Mouse (Mus musculus): ENCODE results near the gene Sh3bp5.

DNA sequence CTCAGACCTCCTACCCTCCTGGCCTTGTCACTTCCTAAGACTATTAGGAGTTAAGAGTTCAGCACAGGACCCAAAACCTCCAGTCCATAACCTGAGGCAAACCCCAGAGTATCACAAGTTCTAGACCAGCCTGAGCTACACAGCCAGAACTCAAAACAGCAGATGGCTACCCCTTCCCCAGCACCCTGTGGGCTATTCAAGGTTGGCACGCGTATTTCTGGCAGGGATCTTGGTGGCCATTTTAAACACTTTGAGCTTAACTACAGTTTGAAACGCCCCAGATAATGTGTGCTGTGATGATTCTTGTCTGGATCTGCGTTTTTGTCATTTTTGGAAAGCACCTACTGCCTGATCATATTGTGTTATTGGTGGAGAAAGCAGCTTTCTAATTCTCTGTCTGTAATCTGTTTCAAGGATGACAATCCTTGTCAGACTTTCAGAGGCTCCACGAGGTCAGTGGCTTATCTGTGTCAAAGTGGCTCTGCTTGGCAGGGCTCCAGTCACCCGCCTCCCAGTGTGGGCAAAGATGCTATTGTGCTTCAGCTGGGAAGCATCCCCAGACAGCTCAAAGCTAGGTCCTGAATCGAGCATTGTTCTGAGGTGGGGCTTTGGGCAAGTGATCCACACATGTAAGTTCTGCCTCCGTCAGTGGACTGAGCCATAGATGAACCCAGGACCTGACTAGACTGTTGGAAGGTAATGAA is 2.1 kb upstream of the Sh3bp5 start:
- TF ChIP-seq GATA1 (IDR thresholded peaks at IDR 0.05; ENCODE audit: borderline replicate concordance, low read length) = no peak
- TF ChIP-seq FLI1 (IDR thresholded peaks at IDR 0.05; ENCODE audit: low read length) = no peak
